Mouse (Mus musculus) left cerebral cortex, postnatal 10 days (tissue): ENCODE data around the gene Foxo1. TPM values are rescaled to one million over a fixed set of nuclear protein-coding genes. Genes with fewer than 3 reads are reported as not detected.
A peak's percentile ranks its signal among the peaks of the same experiment; 100 is the strongest.

Source experiments
- DNase-seq, 2 experiments: peaks; one replicate each; pipeline ENCODE4 v3.0.0; 2021 to 2022; ENCODE audit warnings: low spot score in 2 of 2, mixed read lengths in 1 of 2; ENCODE audit errors: extremely low spot score in 1 of 2
- intact Hi-C: fragments of 180-260 bp; cut with DNase I; formaldehyde crosslinking; loops from one replicate; pipeline ENCODE4 v1.15.1; 2025
- total RNA-seq, 2 experiments: library from RNA; stranded (reverse); gene quantifications; 2 replicates each; pipeline ENCODE4 v1.2.3; 2021

Foxo1 gene
- total RNA-seq, 2 experiments from 2014 or later, result 13.2 to 16.4 TPM

GRCm38 (mm10) chr3:52296224-52296760 lies 28.2 kb downstream of the Foxo1 start:
- no peak for DNase-seq
- intact Hi-C loops, result no loop called here

GRCm38 (mm10) chr3:52297291-52298018 lies 29.3 kb downstream of the Foxo1 start:
- intact Hi-C loops, result no loop called here
- no peak for DNase-seq

- intact Hi-C loops, result no loop called here
- DNase-seq, result no peak
Observed at GRCm38 (mm10) chr3:52298683-52299082, 30.5 kb downstream of the Foxo1 start.

GRCm38 (mm10) chr3:52299376-52299775 lies 31.2 kb downstream of the Foxo1 start:
- intact Hi-C loops, result no loop called here
- DNase-seq, result peak in 1 of 2 experiments; percentile 50

- no peak for DNase-seq
- intact Hi-C loops, result no loop called here
Observed at GRCm38 (mm10) chr3:52300517-52300916, 32.4 kb downstream of the Foxo1 start.

- no peak for DNase-seq
- intact Hi-C loops, result no loop called here
Observed at GRCm38 (mm10) chr3:52303301-52303700, 35.2 kb downstream of the Foxo1 start.

GRCm38 (mm10) chr3:52308586-52309321 lies 40.6 kb downstream of the Foxo1 start:
- intact Hi-C loops, result no loop called here
- DNase-seq, result no peak

GRCm38 (mm10) chr3:52320516-52321270 lies 52.6 kb downstream of the Foxo1 start:
- intact Hi-C loops, result no loop called here
- no peak for DNase-seq

- intact Hi-C loops, result no loop called here
- no peak for DNase-seq
Observed at GRCm38 (mm10) chr3:52322401-52323385, 54.6 kb downstream of the Foxo1 start.

- no peak for DNase-seq
- intact Hi-C loops, result no loop called here
Observed at GRCm38 (mm10) chr3:52325006-52325405, 56.9 kb downstream of the Foxo1 start.

- intact Hi-C loops, result no loop called here
- peak in 1 of 2 experiments; percentile 13 for DNase-seq
Observed at GRCm38 (mm10) chr3:52326687-52327086, 58.6 kb downstream of the Foxo1 start.

- intact Hi-C loops, result no loop called here
- no peak for DNase-seq
Observed at GRCm38 (mm10) chr3:52327146-52327545, 59.0 kb downstream of the Foxo1 start.

- DNase-seq, result no peak
- intact Hi-C loops, result no loop called here
Observed at GRCm38 (mm10) chr3:52331709-52332108, 63.6 kb downstream of the Foxo1 start.

GRCm38 (mm10) chr3:52338761-52339160 lies 70.6 kb downstream of the Foxo1 start:
- intact Hi-C loops, result no loop called here
- DNase-seq, result no peak

- DNase-seq, result no peak
- intact Hi-C loops, result no loop called here
Observed at GRCm38 (mm10) chr3:52340336-52341034, 72.3 kb downstream of the Foxo1 start.

GRCm38 (mm10) chr3:52342226-52342625 lies 74.1 kb downstream of the Foxo1 start:
- intact Hi-C loops, result no loop called here
- DNase-seq, result no peak

GRCm38 (mm10) chr3:52342801-52343200 lies 74.7 kb downstream of the Foxo1 start:
- peak in 1 of 2 experiments; percentile 38 for DNase-seq

More at GRCm38 (mm10) chr3:52342801-52343200, 74.7 kb downstream of the Foxo1 start:
- intact Hi-C loops, result no loop called here
